Mouse (Mus musculus): ENCODE results near the gene Gm15517. TPM values are rescaled to one million over a fixed set of nuclear protein-coding genes. Genes with fewer than 3 reads are reported as not detected.

Gm15517 gene
- total and polyA plus RNA-seq, 3 experiments, result not detected

- peaks cover 6 to 12% of the 10 kb centered on the region in 2 experiments for H3K36me3 ChIP-seq (replicated peaks in 1 of 2; ENCODE audit: control insufficient read depth in 1 of 2, insufficient read depth in 1 of 2, low read length in 1 of 2)
- dilution Hi-C loops (cut with MboI; ENCODE audit: extremely low pct_ligation_motif_present, extremely low pct_unique_long_range_greater_than_20kb, low sequenced_read_pairs) (no loop called here), in situ Hi-C loops (cut with MboI; ENCODE audit: low pct_ligation_motif_present, low pct_unique_long_range_greater_than_20kb, low sequenced_read_pairs) (no loop called here)
- peaks cover 18% of the 10 kb centered on the region for H3K79me2 ChIP-seq (replicated peaks; ENCODE audit: control insufficient read depth, extremely low read depth, insufficient read depth, poor library complexity, severe bottlenecking)
- peaks cover 5 to 26% of the 10 kb centered on the region in 2 experiments for H3K4me1 ChIP-seq (ENCODE audit: control insufficient read depth in 1 of 2, insufficient read depth in 2 of 2)
- DNase-seq (ENCODE audit: extremely low read depth), result no peak
- H3K27ac ChIP-seq (ENCODE audit: insufficient read depth, low read depth), result no peak overlapping the region
- TF ChIP-seq MAZ (IDR thresholded peaks at IDR 0.05; ENCODE audit: low read depth, low read length) (no peak), USF2 (conservative IDR thresholded peaks at IDR 0.05; ENCODE audit: low read depth, low read length) (no peak)
- H3K4me3 ChIP-seq (replicated peaks in 1 of 3; ENCODE audit: low read depth in 2 of 3, low read length in 2 of 3, poor library complexity in 1 of 3), result no peak overlapping the region
- H3K27me3 ChIP-seq (replicated peaks), result peaks cover 2% of the 10 kb centered on the region
- no peak overlapping the region for H3K4me2 ChIP-seq (ENCODE audit: insufficient read depth, low read depth, poor library complexity, severe bottlenecking)
- no peaks in the 10 kb centered on the region for H3K9me3 ChIP-seq (replicated peaks; ENCODE audit: low read length)
- no peak overlapping the region for H3K9ac ChIP-seq (ENCODE audit: insufficient read depth, low read depth)
Measured at GRCm38 (mm10) chr7:44244080-44244479, 17.2 kb upstream of the Gm15517 start.

GRCm38 (mm10) chr7:44246055-44246983 lies 14.9 kb upstream of the Gm15517 start, which contains the start of the genes 1700028J19Rik and 2410002F23Rik:
Gene 1700028J19Rik, minus strand, starts transcription at chr7:44246695.
Gene 2410002F23Rik, plus strand, starts transcription at chr7:44246722.
- in situ Hi-C loops (cut with MboI; ENCODE audit: low pct_ligation_motif_present, low pct_unique_long_range_greater_than_20kb, low sequenced_read_pairs) (no loop called here), dilution Hi-C loops (cut with MboI; ENCODE audit: extremely low pct_ligation_motif_present, extremely low pct_unique_long_range_greater_than_20kb, low sequenced_read_pairs) (no loop called here)
- DNase-seq (ENCODE audit: extremely low read depth), result peak; percentile 87
- Histone ChIP-seq H3K9ac (ENCODE audit: insufficient read depth, low read depth) (peak within 1 kb of the TSS; percentile 92), H3K4me1 (ENCODE audit: control insufficient read depth in 1 of 2, insufficient read depth in 2 of 2) (peaks cover 8 to 46% of the 10 kb centered on the region in 2 experiments), H3K27me3 (replicated peaks) (no peaks in the 10 kb centered on the region), H3K79me2 (replicated peaks; ENCODE audit: control insufficient read depth, extremely low read depth, insufficient read depth, poor library complexity, severe bottlenecking) (peaks cover 18% of the 10 kb centered on the region), H3K36me3 (replicated peaks in 1 of 2; ENCODE audit: control insufficient read depth in 1 of 2, insufficient read depth in 1 of 2, low read length in 1 of 2) (peaks cover 25 to 32% of the 10 kb centered on the region in 2 experiments), H3K27ac (ENCODE audit: insufficient read depth, low read depth) (peak within 1 kb of the TSS; percentile 65), H3K9me3 (replicated peaks; ENCODE audit: low read length) (no peaks in the 10 kb centered on the region), H3K4me2 (ENCODE audit: insufficient read depth, low read depth, poor library complexity, severe bottlenecking) (peak within 1 kb of the TSS; percentile 79), H3K4me3 (replicated peaks in 1 of 3; ENCODE audit: low read depth in 2 of 3, low read length in 2 of 3, poor library complexity in 1 of 3) (peak within 1 kb of the TSS; percentile 78 to 99 (median 95))
- TF ChIP-seq ZKSCAN1 (IDR thresholded peaks at IDR 0.05; ENCODE audit: borderline replicate concordance, low read depth, low read length), result no peak
- TF ChIP-seq CHD2 (IDR thresholded peaks at IDR 0.05; ENCODE audit: low read length), result no peak
- peak; percentile 92 for TF ChIP-seq ELF1 (IDR thresholded peaks at IDR 0.05; ENCODE audit: low read depth, low read length)
- peak; percentile 82 for TF ChIP-seq MXI1 (IDR thresholded peaks at IDR 0.05; ENCODE audit: low read depth, low read length)
- peak; percentile 89; the same call in 1 of the 2 replicates for TF ChIP-seq E2F4 (IDR thresholded peaks at IDR 0.05; ENCODE audit: insufficient replicate concordance, low read depth, low read length)
- TF ChIP-seq RAD21 (IDR thresholded peaks at IDR 0.05; ENCODE audit: low read depth, low read length), result no peak
- TF ChIP-seq MAFK (IDR thresholded peaks at IDR 0.05; ENCODE audit: insufficient replicate concordance, low read length), result no peak
- no peak for TF ChIP-seq UBTF (IDR thresholded peaks at IDR 0.05; ENCODE audit: low read depth, low read length)
- no peak for TF ChIP-seq CHD1 (IDR thresholded peaks at IDR 0.05; ENCODE audit: low read depth, low read length)
- no peak for TF ChIP-seq RCOR1 (conservative IDR thresholded peaks at IDR 0.05; ENCODE audit: low read depth, low read length)
- peak; percentile 83 for TF ChIP-seq HCFC1 (IDR thresholded peaks at IDR 0.05; ENCODE audit: low read depth, low read length)
- TF ChIP-seq USF1 (IDR thresholded peaks at IDR 0.05; ENCODE audit: low read depth, low read length), result no peak
- no peak for TF ChIP-seq GABPA (IDR thresholded peaks at IDR 0.05; ENCODE audit: insufficient replicate concordance, low read depth, low read length)
- peak; percentile 49; the same call in 1 of the 2 replicates for TF ChIP-seq MYC (IDR thresholded peaks at IDR 0.05; ENCODE audit: low read depth, low read length)
- no peak for TF ChIP-seq ETS1 (conservative IDR thresholded peaks at IDR 0.05; ENCODE audit: low read depth, low read length)
- peak; percentile 98 for TF ChIP-seq ZMIZ1 (IDR thresholded peaks at IDR 0.05; ENCODE audit: low read depth, low read length)
- TF ChIP-seq ZC3H11A (IDR thresholded peaks at IDR 0.05; ENCODE audit: low read depth, low read length), result no peak
- TF ChIP-seq PAX5 (IDR thresholded peaks at IDR 0.05; ENCODE audit: low read length), result no peak
- TF ChIP-seq SMC3 (IDR thresholded peaks at IDR 0.05; ENCODE audit: low read depth, low read length), result no peak
- TF ChIP-seq ZNF384 (IDR thresholded peaks at IDR 0.05; ENCODE audit: low read depth, low read length), result no peak
- no peak for TF ChIP-seq JUN (IDR thresholded peaks at IDR 0.05; ENCODE audit: insufficient read depth, low read depth, low read length)
- TF ChIP-seq POLR2AphosphoS2 (IDR thresholded peaks at IDR 0.05; ENCODE audit: low read depth, low read length), result peak; percentile 98
- TF ChIP-seq TCF12 (IDR thresholded peaks at IDR 0.05; ENCODE audit: low read depth, low read length), result peak; percentile 75
- TF ChIP-seq SIN3A (IDR thresholded peaks at IDR 0.05; ENCODE audit: low read length), result peak; percentile 93
- no peak; the same call in 1 of the 2 replicates for TF ChIP-seq EP300 (IDR thresholded peaks at IDR 0.05; ENCODE audit: low read length)
- peak; percentile 96 for TF ChIP-seq TBP (conservative IDR thresholded peaks at IDR 0.05; ENCODE audit: low read depth, low read length)
- peak; percentile 99 for TF ChIP-seq POLR2A (IDR thresholded peaks at IDR 0.05; ENCODE audit: low read depth, low read length)
- TF ChIP-seq KAT2A (IDR thresholded peaks at IDR 0.05; ENCODE audit: insufficient replicate concordance, low read length), result peak; percentile 76; the same call in 1 of the 2 replicates
- no peak for TF ChIP-seq USF2 (conservative IDR thresholded peaks at IDR 0.05; ENCODE audit: low read depth, low read length)

Measured in CH12.LX (cell line).